Mouse (Mus musculus): Measurements from ENCODE around the gene Armcx5. TPM values are rescaled to one million over a fixed set of nuclear protein-coding genes. Genes with fewer than 3 reads are reported as not detected.
"Not testable (repeated sequence)": the region's sequence is repeated elsewhere in the genome, so short reads cannot be mapped to it uniquely, and the experiment has no call there.

Gene Armcx5
- not detected in 2 replicates for polyA plus RNA-seq (2012; ENCODE audit: insufficient read depth, low replicate concordance)

- H3K4me3 ChIP-seq (replicated peaks), result peak within 1 kb of the TSS; percentile 93
- peaks cover 4% of the 10 kb centered on the region; the same call in 1 of the 2 replicates for H3K9me3 ChIP-seq
- H3K36me3 ChIP-seq (replicated peaks; ENCODE audit: low read length), result peaks cover 15% of the 10 kb centered on the region
- 0 out of 2 replicates have a peak, but pooled peaks cover 6% of the 10 kb centered on the region for H3K4me1 ChIP-seq
- TF ChIP-seq GATA1 (IDR thresholded peaks at IDR 0.05; ENCODE audit: borderline replicate concordance, low read length) (no peak), FLI1 (IDR thresholded peaks at IDR 0.05; ENCODE audit: low read length) (no peak)
- peaks cover 4% of the 10 kb centered on the region for H3K27me3 ChIP-seq (replicated peaks)
Observed at GRCm38 (mm10) chrX:135742304-135743055, at the start of gene Armcx5, which contains the start of gene Gprasp1. Armcx5 (plus strand) TSS chrX:135742733. Gprasp1 (plus strand) TSS chrX:135742733.

GRCm38 (mm10) chrX:135693633-135694032, 48.9 kb upstream of the Armcx5 start, which contains the start of gene Tcp11x2:
Tcp11x2 (minus strand) TSS chrX:135693790.
- TF ChIP-seq FLI1 (IDR thresholded peaks at IDR 0.05; ENCODE audit: low read length) (no peak), GATA1 (IDR thresholded peaks at IDR 0.05; ENCODE audit: borderline replicate concordance, low read length) (no peak)
- H3K4me3 ChIP-seq (replicated peaks), result no peak within 1 kb of the TSS
- no peaks in the 10 kb centered on the region for H3K9me3 ChIP-seq
- H3K36me3 ChIP-seq (replicated peaks; ENCODE audit: low read length), result no peaks in the 10 kb centered on the region
- H3K4me1 ChIP-seq, result no peaks in the 10 kb centered on the region
- peaks cover 8% of the 10 kb centered on the region for H3K27me3 ChIP-seq (replicated peaks)

- no peaks in the 10 kb centered on the region for H3K36me3 ChIP-seq (replicated peaks; ENCODE audit: low read length)
- H3K4me3 ChIP-seq (replicated peaks), result no peak overlapping the region
- H3K27me3 ChIP-seq (replicated peaks), result peaks cover 2% of the 10 kb centered on the region
Observed at GRCm38 (mm10) chrX:135703111-135703510, 39.4 kb upstream of the Armcx5 start.

GRCm38 (mm10) chrX:135704349-135704748, 38.2 kb upstream of the Armcx5 start:
- Histone ChIP-seq H3K4me3 (replicated peaks) (no peak overlapping the region), H3K36me3 (replicated peaks; ENCODE audit: low read length) (no peaks in the 10 kb centered on the region), H3K27me3 (replicated peaks) (peaks cover 2% of the 10 kb centered on the region), H3K9me3 (no peaks in the 10 kb centered on the region), H3K4me1 (no peaks in the 10 kb centered on the region)
- TF ChIP-seq GATA1 (IDR thresholded peaks at IDR 0.05; ENCODE audit: borderline replicate concordance, low read length), result no peak
- no peak for TF ChIP-seq FLI1 (IDR thresholded peaks at IDR 0.05; ENCODE audit: low read length)

More at GRCm38 (mm10) chrX:135703111-135703510, 39.4 kb upstream of the Armcx5 start:
- TF ChIP-seq GATA1 (IDR thresholded peaks at IDR 0.05; ENCODE audit: borderline replicate concordance, low read length) (no peak), FLI1 (IDR thresholded peaks at IDR 0.05; ENCODE audit: low read length) (no peak)
- Histone ChIP-seq H3K4me1 (no peaks in the 10 kb centered on the region), H3K9me3 (no peaks in the 10 kb centered on the region)

- no peak for TF ChIP-seq FLI1 (IDR thresholded peaks at IDR 0.05; ENCODE audit: low read length)
- TF ChIP-seq GATA1 (IDR thresholded peaks at IDR 0.05; ENCODE audit: borderline replicate concordance, low read length), result no peak
- Histone ChIP-seq H3K9me3 (no peaks in the 10 kb centered on the region), H3K4me3 (replicated peaks) (no peak overlapping the region), H3K27me3 (replicated peaks) (peaks cover 7% of the 10 kb centered on the region), H3K36me3 (replicated peaks; ENCODE audit: low read length) (no peaks in the 10 kb centered on the region), H3K4me1 (no peaks in the 10 kb centered on the region)
Observed at GRCm38 (mm10) chrX:135712845-135713244, 29.7 kb upstream of the Armcx5 start.

GRCm38 (mm10) chrX:135725161-135725560, 17.4 kb upstream of the Armcx5 start, which contains the start of gene Tmsb15a:
Tmsb15a (minus strand) TSS chrX:135725261.
- no peaks in the 10 kb centered on the region for H3K4me1 ChIP-seq

GRCm38 (mm10) chrX:135738730-135739520, 3.6 kb upstream of the Armcx5 start:
- H3K9me3 ChIP-seq, result peaks cover 4% of the 10 kb centered on the region; the same call in 1 of the 2 replicates
- H3K27me3 ChIP-seq (replicated peaks), result peaks cover 11% of the 10 kb centered on the region
- no peaks in the 10 kb centered on the region for H3K36me3 ChIP-seq (replicated peaks; ENCODE audit: low read length)
- no peak for TF ChIP-seq GATA1 (IDR thresholded peaks at IDR 0.05; ENCODE audit: borderline replicate concordance, low read length)
- no peak for TF ChIP-seq FLI1 (IDR thresholded peaks at IDR 0.05; ENCODE audit: low read length)
- H3K4me1 ChIP-seq, result 0 out of 2 replicates have a peak, but pooled peaks cover 6% of the 10 kb centered on the region
- H3K4me3 ChIP-seq (replicated peaks), result no peak overlapping the region

More at GRCm38 (mm10) chrX:135725161-135725560, 17.4 kb upstream of the Armcx5 start, which contains the start of gene Tmsb15a:
- no peaks in the 10 kb centered on the region for H3K36me3 ChIP-seq (replicated peaks; ENCODE audit: low read length)
- no peaks in the 10 kb centered on the region for H3K9me3 ChIP-seq
- TF ChIP-seq FLI1 (IDR thresholded peaks at IDR 0.05; ENCODE audit: low read length), result no peak
- no peak for TF ChIP-seq GATA1 (IDR thresholded peaks at IDR 0.05; ENCODE audit: borderline replicate concordance, low read length)
- H3K4me3 ChIP-seq (replicated peaks), result no peak within 1 kb of the TSS
- H3K27me3 ChIP-seq (replicated peaks), result peaks cover 13% of the 10 kb centered on the region

GRCm38 (mm10) chrX:135743056-135743355, 473 bp downstream of the Armcx5 start:
- no peak for TF ChIP-seq FLI1 (IDR thresholded peaks at IDR 0.05; ENCODE audit: low read length)
- no peak for TF ChIP-seq GATA1 (IDR thresholded peaks at IDR 0.05; ENCODE audit: borderline replicate concordance, low read length)
- Histone ChIP-seq H3K4me1 (0 out of 2 replicates have a peak, but pooled peaks cover 6% of the 10 kb centered on the region), H3K36me3 (replicated peaks; ENCODE audit: low read length) (peaks cover 19% of the 10 kb centered on the region)

GRCm38 (mm10) chrX:135745376-135745775, 2.8 kb downstream of the Armcx5 start:
- peaks cover 29% of the 10 kb centered on the region for H3K36me3 ChIP-seq (replicated peaks; ENCODE audit: low read length)
- H3K4me1 ChIP-seq; H3K4me3 ChIP-seq (replicated peaks); H3K27me3 ChIP-seq (replicated peaks); H3K9me3 ChIP-seq: not testable (repeated sequence)

More at GRCm38 (mm10) chrX:135743056-135743355, 473 bp downstream of the Armcx5 start:
- H3K27me3 ChIP-seq (replicated peaks), result peaks cover 4% of the 10 kb centered on the region
- peaks cover 4% of the 10 kb centered on the region; the same call in 1 of the 2 replicates for H3K9me3 ChIP-seq
- peak overlapping the region; percentile 93 for H3K4me3 ChIP-seq (replicated peaks)
